Mouse (Mus musculus) megakaryocyte, embryonic 14.5 days (primary cell): ENCODE results near the gene Cx3cr1. TPM values are rescaled to one million over a fixed set of nuclear protein-coding genes. Genes with fewer than 3 reads are reported as not detected.
A peak's percentile ranks its signal among the peaks of the same experiment; 100 is the strongest.

Experiments
- H3K27me3 ChIP-seq: replicated peaks from 2 replicates; pipeline ENCODE3; 2012; ENCODE audit warnings: inconsistent platforms
- H3K36me3 ChIP-seq: replicated peaks from 2 replicates; pipeline ENCODE3; 2012; ENCODE audit warnings: low read length, inconsistent platforms, mixed read lengths
- H3K4me1 ChIP-seq: 2 replicates; pipeline ENCODE4 v1.6.1; 2012; ENCODE audit warnings: inconsistent platforms
- H3K4me3 ChIP-seq: replicated peaks from 2 replicates; pipeline ENCODE3; 2012; ENCODE audit warnings: moderate library complexity, mild to moderate bottlenecking, inconsistent platforms
- H3K9me3 ChIP-seq: 2 replicates; pipeline ENCODE4 v1.6.1; 2012; ENCODE audit warnings: inconsistent platforms
- FLI1 ChIP-seq: IDR thresholded peaks from 2 replicates; pipeline ENCODE4 v1.6.1; 2012; ENCODE audit warnings: low read length, inconsistent platforms, mixed read lengths
- GATA1 ChIP-seq: IDR thresholded peaks from 3 replicates; pipeline ENCODE4 v1.6.1; 2012; ENCODE audit warnings: mixed read lengths, low read length, inconsistent platforms, borderline replicate concordance
- polyA plus RNA-seq: library from polyadenylated mRNA; stranded (reverse); fragments of >175 nt; gene quantifications from 2 replicates; pipeline ENCODE4 v1.2.3, GENCODE M21; 2012; ENCODE audit warnings: low replicate concordance; ENCODE audit not compliant: insufficient read depth

The Cx3cr1 gene
- polyA plus RNA-seq, 1 experiment = 0.73 TPM

DNA sequence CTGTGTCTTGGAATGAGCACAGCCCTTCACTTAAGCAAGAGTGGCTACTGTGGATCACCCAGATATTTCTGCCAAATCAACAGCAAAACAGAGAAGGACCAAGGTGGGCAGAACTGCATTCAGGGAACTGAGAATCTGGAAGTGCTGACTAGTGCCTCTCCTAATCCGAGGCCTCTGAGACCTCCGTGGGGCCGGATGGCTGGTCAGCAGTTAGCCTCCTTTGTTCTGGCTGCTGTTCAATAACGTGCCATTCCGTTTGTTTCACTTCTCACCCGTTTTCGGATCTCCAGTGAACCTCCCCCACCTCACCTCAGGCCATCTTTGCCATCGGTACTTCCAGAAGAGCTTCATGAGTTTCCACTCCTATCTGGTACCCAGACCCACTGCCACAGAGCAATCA, 35.3 kb downstream of the Cx3cr1 start:
- H3K4me1 ChIP-seq = peaks cover 23% of the 10 kb centered on the region
- no peaks in the 10 kb centered on the region for H3K36me3 ChIP-seq
- no peak for TF ChIP-seq FLI1
- no peak for TF ChIP-seq GATA1
- H3K4me3 ChIP-seq = no peak overlapping the region
- peaks cover 4% of the 10 kb centered on the region for H3K9me3 ChIP-seq
- peaks cover 14% of the 10 kb centered on the region for H3K27me3 ChIP-seq

DNA sequence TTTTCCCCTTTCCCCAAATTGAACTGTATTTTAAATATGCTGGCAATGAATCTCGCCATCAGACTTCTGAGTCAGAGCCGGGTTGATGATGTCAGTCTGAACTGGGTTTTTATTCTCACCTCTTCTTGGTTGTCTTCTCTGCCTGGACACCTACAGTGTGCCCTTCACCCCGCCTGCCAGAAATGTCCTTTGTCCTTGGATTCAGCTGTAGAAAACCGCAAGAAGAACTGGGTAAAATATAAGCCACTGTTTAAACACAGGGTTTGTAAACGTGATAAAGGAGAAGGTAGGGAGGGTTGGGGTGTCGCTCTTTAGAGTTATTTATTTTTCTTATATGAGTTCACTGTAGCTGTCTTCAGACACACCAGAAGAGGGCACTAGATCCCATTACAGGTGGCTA, 37.0 kb downstream of the Cx3cr1 start:
- Histone ChIP-seq H3K27me3 (peaks cover 20% of the 10 kb centered on the region), H3K4me1 (peaks cover 33% of the 10 kb centered on the region), H3K4me3 (no peak overlapping the region), H3K9me3 (no peaks in the 10 kb centered on the region), H3K36me3 (no peaks in the 10 kb centered on the region)
- TF ChIP-seq GATA1 = no peak
- TF ChIP-seq FLI1 = no peak

DNA sequence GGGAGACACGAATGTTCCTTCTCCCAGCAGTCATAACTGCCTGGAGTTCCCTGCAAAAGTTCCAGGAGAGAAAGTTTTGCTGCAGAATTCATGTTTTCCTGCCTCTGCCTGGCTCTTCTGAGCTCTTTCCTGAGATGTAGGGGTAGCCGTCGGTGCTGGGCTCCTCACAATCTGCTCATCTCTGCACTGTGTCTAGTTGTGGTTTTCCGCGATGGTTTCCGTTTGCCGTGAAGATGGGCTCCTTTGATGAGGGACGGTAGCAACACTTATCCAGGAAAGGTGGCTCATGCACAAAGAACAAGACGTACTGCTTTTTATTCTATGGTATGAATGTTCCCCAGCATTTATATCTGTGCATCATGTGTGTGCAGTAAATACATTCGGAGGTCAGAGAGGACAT, 39.3 kb downstream of the Cx3cr1 start:
- Histone ChIP-seq H3K9me3 (no peaks in the 10 kb centered on the region), H3K4me3 (no peak overlapping the region), H3K4me1 (peaks cover 42% of the 10 kb centered on the region), H3K36me3 (no peaks in the 10 kb centered on the region), H3K27me3 (peaks cover 33% of the 10 kb centered on the region)
- TF ChIP-seq FLI1 = no peak
- TF ChIP-seq GATA1 = no peak

DNA sequence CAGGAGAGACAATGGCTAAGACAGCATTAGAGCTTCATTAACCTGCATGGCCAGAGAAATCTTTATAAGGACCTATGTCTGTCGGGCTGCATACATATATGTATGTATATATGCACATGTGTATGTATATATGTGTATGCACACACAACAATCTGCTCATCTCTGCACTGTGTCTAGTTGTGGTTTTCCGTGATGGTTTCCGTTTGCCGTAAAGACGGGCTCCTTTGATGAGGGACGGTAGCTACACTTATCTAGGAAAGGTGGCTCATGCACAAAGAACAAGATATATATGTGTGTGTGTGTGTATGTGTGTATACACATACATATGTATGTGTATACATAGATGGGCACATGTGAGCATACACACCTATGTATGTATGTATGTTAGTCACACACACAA, 39.8 kb downstream of the Cx3cr1 start:
- Histone ChIP-seq H3K27me3 (peaks cover 37% of the 10 kb centered on the region), H3K4me3 (no peak overlapping the region), H3K4me1 (peaks cover 42% of the 10 kb centered on the region), H3K36me3 (no peaks in the 10 kb centered on the region), H3K9me3 (no peaks in the 10 kb centered on the region)
- TF ChIP-seq GATA1 = no peak
- no peak for TF ChIP-seq FLI1

DNA sequence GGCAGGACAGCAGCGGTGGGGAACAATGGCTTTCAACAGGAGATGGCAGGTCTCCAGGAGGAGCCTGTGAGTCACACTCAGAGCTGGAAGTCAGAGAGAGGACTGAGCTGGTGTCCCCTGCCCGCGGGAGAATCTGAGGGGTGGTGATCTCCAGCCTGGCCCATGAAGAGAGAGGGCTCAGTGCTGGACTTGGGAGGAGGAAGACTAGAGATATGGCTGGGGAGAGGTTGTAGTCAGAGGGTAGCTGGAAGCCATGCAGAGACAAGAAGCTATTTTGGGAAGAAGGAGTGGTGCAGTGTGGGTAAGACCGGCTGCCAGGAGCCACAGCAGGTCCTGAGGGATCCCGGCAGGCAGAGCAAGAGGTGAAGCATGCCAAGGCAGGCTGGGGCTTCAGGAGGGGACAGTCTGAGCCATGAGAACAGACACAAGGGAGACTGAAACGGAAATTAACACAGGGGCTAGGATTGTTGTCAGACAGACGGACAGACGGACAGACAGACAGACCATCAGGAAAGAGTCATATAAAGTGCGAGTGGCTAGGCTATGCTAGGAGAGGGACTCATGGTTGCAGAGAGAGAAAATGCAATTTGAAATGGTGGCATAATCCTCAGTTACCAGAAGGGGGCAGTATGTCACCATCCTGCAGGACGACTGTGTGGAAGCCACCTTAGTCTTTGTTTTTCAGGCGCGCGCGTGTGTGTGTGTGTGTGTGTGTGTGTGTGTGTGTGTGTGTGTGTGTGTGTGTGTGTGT, 42.1 kb downstream of the Cx3cr1 start:
- Histone ChIP-seq H3K4me1 (peaks cover 42% of the 10 kb centered on the region), H3K27me3 (peaks cover 48% of the 10 kb centered on the region), H3K36me3 (no peaks in the 10 kb centered on the region), H3K4me3 (peak overlapping the region; percentile 81), H3K9me3 (no peaks in the 10 kb centered on the region)
- TF ChIP-seq FLI1 = no peak
- no peak for TF ChIP-seq GATA1

DNA sequence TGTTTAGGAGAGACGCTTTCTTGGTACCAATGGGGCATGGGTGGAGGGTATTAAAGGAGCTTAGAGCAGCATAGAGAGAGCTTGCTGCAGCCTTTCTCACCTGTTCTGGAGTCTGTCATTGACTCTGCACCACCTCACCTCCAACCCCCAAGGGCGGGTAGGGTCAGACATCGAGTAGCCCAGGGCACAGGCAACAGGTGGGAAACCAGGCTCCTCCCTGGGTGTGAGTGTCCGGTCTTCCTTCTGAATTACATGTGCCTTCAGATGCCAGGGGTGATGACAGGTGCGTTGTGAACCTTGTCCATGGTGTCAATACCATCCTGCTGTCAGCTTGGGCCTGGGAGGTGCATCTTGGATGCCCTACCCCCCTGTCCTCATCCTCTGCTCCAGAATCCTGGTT, 45.1 kb downstream of the Cx3cr1 start:
- Histone ChIP-seq H3K4me1 (peaks cover 48% of the 10 kb centered on the region), H3K4me3 (no peak overlapping the region), H3K36me3 (no peaks in the 10 kb centered on the region), H3K27me3 (peaks cover 51% of the 10 kb centered on the region), H3K9me3 (no peaks in the 10 kb centered on the region)
- TF ChIP-seq FLI1 (no peak), GATA1 (no peak)

DNA sequence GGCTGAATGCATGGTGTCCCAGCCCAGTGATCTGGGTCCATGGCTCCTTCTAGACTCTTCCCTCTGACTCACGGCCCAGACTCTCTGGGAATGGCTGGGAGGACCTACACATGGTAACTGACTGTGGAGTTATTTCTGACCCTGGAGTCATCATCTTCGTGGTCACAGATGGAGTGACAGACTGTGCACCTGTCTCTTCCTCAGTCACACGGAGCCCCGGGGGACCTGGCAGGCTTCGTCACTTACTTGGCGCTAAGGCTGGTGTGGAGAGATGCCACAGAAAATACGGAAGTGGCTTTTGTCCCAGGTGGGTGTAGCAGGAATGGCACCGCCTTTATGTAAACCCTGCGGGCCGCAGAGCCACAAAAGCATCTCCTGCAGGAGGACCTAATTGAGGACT, 45.5 kb downstream of the Cx3cr1 start:
- no peaks in the 10 kb centered on the region for H3K36me3 ChIP-seq
- peaks cover 45% of the 10 kb centered on the region for H3K4me1 ChIP-seq
- H3K27me3 ChIP-seq = peaks cover 51% of the 10 kb centered on the region
- no peaks in the 10 kb centered on the region for H3K9me3 ChIP-seq
- TF ChIP-seq FLI1 = no peak
- no peak for TF ChIP-seq GATA1
- H3K4me3 ChIP-seq = no peak overlapping the region

DNA sequence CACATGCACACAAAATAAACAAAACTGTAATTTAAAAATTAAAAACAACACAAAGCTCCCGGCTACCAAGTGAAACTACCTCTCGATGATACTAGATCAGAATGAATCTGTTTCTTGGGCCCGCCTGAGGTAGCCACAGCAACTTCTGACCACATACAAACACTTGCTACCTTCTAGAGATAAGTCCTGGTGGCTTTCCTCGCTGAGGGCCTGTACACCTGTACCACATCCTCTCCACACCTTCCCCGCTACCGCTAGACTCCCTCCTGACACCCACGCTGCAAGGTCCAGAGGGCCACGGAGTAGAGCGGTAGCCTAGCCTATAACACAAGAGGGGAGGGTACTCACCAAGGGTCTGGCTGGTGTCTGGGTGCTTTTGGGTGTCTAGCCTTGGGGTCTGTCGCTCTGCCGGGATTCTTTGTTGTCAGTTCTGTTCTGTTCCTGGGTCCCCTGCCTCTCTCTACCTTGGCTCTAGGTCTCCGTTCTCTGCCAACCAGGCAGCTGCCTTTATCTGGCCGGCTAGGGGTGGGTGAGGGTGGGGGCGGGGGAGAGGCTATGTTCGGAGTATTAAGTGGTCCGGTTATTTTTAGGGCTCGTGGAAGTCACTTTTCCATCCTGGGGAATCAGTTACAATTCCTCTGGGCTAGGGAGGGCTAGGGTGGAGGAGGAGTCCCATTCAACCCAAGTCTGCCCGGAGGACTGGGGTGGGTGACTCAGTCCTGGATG, 46.4 kb downstream of the Cx3cr1 start, which contains the start of gene Xirp1:
Gene Xirp1, minus strand, starts transcription at position 513 of the 726 bp plus-strand sequence.
- Histone ChIP-seq H3K27me3 (peaks cover 53% of the 10 kb centered on the region), H3K36me3 (no peaks in the 10 kb centered on the region), H3K9me3 (no peaks in the 10 kb centered on the region), H3K4me1 (peaks cover 42% of the 10 kb centered on the region), H3K4me3 (no peak within 1 kb of the TSS)
- no peak for TF ChIP-seq FLI1
- TF ChIP-seq GATA1 = no peak

DNA sequence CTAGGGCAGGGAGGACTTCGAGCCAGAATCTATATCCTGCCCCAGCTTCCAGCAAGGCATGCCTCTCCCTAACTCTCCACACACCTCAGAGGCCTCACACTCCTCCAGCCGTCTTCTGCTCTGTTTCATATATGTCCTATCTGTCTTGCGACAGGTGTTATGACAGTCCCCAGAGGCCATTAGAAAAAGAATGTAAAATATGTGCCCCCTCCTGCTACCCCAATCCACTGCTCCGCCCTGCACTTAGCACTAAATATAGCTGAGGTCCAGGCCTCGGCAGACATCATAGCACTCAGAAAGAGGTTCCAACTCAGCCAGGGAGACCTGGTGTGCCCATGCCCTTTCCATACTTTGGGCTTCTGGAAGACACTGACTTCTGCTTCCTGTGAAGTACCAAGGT, 48.5 kb downstream of the Cx3cr1 start:
- TF ChIP-seq FLI1 = no peak
- no peak for TF ChIP-seq GATA1
- H3K27me3 ChIP-seq = peaks cover 60% of the 10 kb centered on the region
- no peaks in the 10 kb centered on the region for H3K36me3 ChIP-seq
- H3K4me3 ChIP-seq = no peak overlapping the region
- H3K4me1 ChIP-seq = peaks cover 37% of the 10 kb centered on the region
- H3K9me3 ChIP-seq = no peaks in the 10 kb centered on the region

DNA sequence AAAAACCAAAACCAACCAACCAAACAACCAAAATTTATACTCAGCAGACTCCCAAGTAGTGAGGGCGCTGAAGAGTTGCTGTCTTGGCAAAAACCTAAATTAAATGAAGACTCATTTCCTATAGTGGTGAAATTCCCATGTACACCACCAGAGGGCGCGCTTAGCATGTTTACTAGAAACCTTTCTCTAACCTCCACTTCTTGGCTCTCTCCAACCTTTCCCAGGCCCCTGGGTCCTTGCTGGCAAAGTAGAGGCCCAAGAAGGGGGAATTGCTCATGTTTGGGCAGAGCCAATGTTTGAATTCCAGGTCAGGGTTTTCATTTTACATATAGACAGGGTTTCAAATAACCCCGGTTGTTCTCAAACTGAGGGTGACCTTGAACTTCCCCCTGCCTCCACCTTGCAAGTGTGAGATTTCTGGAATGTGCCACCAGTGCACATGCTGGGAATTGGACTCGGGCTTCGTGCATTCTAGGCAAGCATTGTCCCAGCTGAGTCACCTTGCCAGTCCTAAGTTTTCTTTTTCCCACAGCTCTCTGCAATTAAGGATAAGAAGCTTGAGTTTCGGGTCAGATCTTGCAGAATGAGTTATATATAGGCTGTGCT, 49.3 kb downstream of the Cx3cr1 start:
- H3K36me3 ChIP-seq = no peaks in the 10 kb centered on the region
- no peak overlapping the region for H3K4me3 ChIP-seq
- H3K27me3 ChIP-seq = peaks cover 64% of the 10 kb centered on the region
- H3K9me3 ChIP-seq = no peaks in the 10 kb centered on the region
- no peak for TF ChIP-seq GATA1
- no peak for TF ChIP-seq FLI1
- peaks cover 37% of the 10 kb centered on the region for H3K4me1 ChIP-seq
